Mouse (Mus musculus) thymus, adult 2 months (tissue): ENCODE measurements around the gene Ms4a12. TPM values are rescaled to one million over a fixed set of nuclear protein-coding genes. Genes with fewer than 3 reads are reported as not detected.

ENCODE experiments used
- DNase-seq: peaks from one replicate; pipeline ENCODE4 v3.0.0; 2021
- H3K27ac ChIP-seq: fragments of 200-500 bp; 2 replicates; pipeline ENCODE4 v1.5.1; 2012; ENCODE audit warnings: low read length, control low read depth; ENCODE audit not compliant: control insufficient read depth, insufficient read depth
- H3K27me3 ChIP-seq: fragments of 200-500 bp; 2 replicates; pipeline ENCODE4 v1.6.1; 2012; ENCODE audit warnings: mild to moderate bottlenecking, low read length, moderate library complexity, mixed read lengths; ENCODE audit not compliant: control insufficient read depth, insufficient read depth
- H3K36me3 ChIP-seq: fragments of 200-500 bp; 2 replicates; pipeline ENCODE4 v1.6.1; 2012; ENCODE audit warnings: mild to moderate bottlenecking, low read length, moderate library complexity; ENCODE audit not compliant: control insufficient read depth, insufficient read depth
- H3K4me1 ChIP-seq: fragments of 200-500 bp; replicated peaks from 2 replicates; pipeline ENCODE4 v1.6.1; 2012; ENCODE audit warnings: low read length; ENCODE audit not compliant: control insufficient read depth, insufficient read depth
- H3K4me3 ChIP-seq: fragments of 200-500 bp; 2 replicates; pipeline ENCODE4 v1.5.1; 2012; ENCODE audit warnings: mild to moderate bottlenecking, low read length, control low read depth, moderate library complexity; ENCODE audit not compliant: control insufficient read depth, insufficient read depth
- CTCF ChIP-seq: fragments of 200-500 bp; IDR thresholded peaks from 2 replicates; pipeline ENCODE4 v1.5.1; 2012; ENCODE audit warnings: mild to moderate bottlenecking, control low read depth, low read length, moderate library complexity, borderline replicate concordance; ENCODE audit not compliant: control insufficient read depth, poor library complexity, insufficient read depth; ENCODE audit errors: extremely low read depth
- POLR2A ChIP-seq: fragments of 200-500 bp; IDR thresholded peaks from 2 replicates; pipeline ENCODE4 v1.6.1; 2012; ENCODE audit warnings: mild to moderate bottlenecking, low read length, control low read depth, moderate library complexity; ENCODE audit not compliant: control insufficient read depth, poor library complexity, insufficient read depth; ENCODE audit errors: extremely low read depth
- WGBS: fragments of 180-500 bp; shearing (Covaris S2); methylation state at CpG from one replicate; pipeline ENCODE4 v1.1.7; 2018; 5-methylcytosine and 5-hydroxymethylcytosine counted together
- polyA plus RNA-seq: library from polyadenylated mRNA; depleted of rRNA; stranded (reverse); fragments of >200 nt; gene quantifications from 2 replicates; pipeline ENCODE4 v1.2.3, GENCODE M21; 2012

Gene Ms4a12
- polyA plus RNA-seq, 1 experiment, result not detected

GRCm38 (mm10) chr19:11261522-11261921 is 29.3 kb upstream of the Ms4a12 start:
- no peak for DNase-seq
- Histone ChIP-seq H3K36me3 (no peaks in the 10 kb centered on the region), H3K4me3 (no peak overlapping the region), H3K27ac (no peak overlapping the region), H3K4me1 (no peaks in the 10 kb centered on the region), H3K27me3 (no peaks in the 10 kb centered on the region)
- TF ChIP-seq CTCF, result no peak
- TF ChIP-seq POLR2A, result no peak
- 20% methylated on average over 2 of the region's 2 CpGs for WGBS

GRCm38 (mm10) chr19:11244230-11244629 is 12.0 kb upstream of the Ms4a12 start:
- H3K4me3 ChIP-seq, result no peak overlapping the region
- H3K27ac ChIP-seq, result no peak overlapping the region
- TF ChIP-seq POLR2A (no peak), CTCF (no peak)
- no peaks in the 10 kb centered on the region for H3K27me3 ChIP-seq
- H3K36me3 ChIP-seq, result no peaks in the 10 kb centered on the region
- H3K4me1 ChIP-seq, result no peaks in the 10 kb centered on the region
- DNase-seq, result no peak

GRCm38 (mm10) chr19:11242560-11242959 is 10.3 kb upstream of the Ms4a12 start:
- no peak overlapping the region for H3K27ac ChIP-seq

GRCm38 (mm10) chr19:11235820-11236219 is 3.6 kb upstream of the Ms4a12 start:
- DNase-seq, result no peak
- no peaks in the 10 kb centered on the region for H3K27me3 ChIP-seq
- no peaks in the 10 kb centered on the region for H3K4me1 ChIP-seq
- no peak overlapping the region for H3K27ac ChIP-seq
- no peaks in the 10 kb centered on the region for H3K36me3 ChIP-seq
- H3K4me3 ChIP-seq, result no peak overlapping the region
- no peak for TF ChIP-seq CTCF
- TF ChIP-seq POLR2A, result no peak

More at GRCm38 (mm10) chr19:11242560-11242959, 10.3 kb upstream of the Ms4a12 start:
- no peak for TF ChIP-seq CTCF
- no peak for TF ChIP-seq POLR2A
- DNase-seq, result no peak
- Histone ChIP-seq H3K27me3 (no peaks in the 10 kb centered on the region), H3K4me1 (no peaks in the 10 kb centered on the region), H3K36me3 (no peaks in the 10 kb centered on the region), H3K4me3 (no peak overlapping the region)
- WGBS, result 90% methylated on average over 5 of the region's 5 CpGs

- 83% methylated on average over 5 of the region's 5 CpGs for WGBS
- no peak for DNase-seq
- Histone ChIP-seq H3K4me3 (no peak overlapping the region), H3K27ac (no peak overlapping the region), H3K27me3 (no peaks in the 10 kb centered on the region), H3K36me3 (no peaks in the 10 kb centered on the region), H3K4me1 (no peaks in the 10 kb centered on the region)
- TF ChIP-seq CTCF (no peak), POLR2A (no peak)
Observed at GRCm38 (mm10) chr19:11234921-11235735, 2.9 kb upstream of the Ms4a12 start.

- TF ChIP-seq CTCF (no peak), POLR2A (no peak)
- no peaks in the 10 kb centered on the region for H3K36me3 ChIP-seq
- H3K4me1 ChIP-seq, result no peaks in the 10 kb centered on the region
- H3K4me3 ChIP-seq, result no peak overlapping the region
- DNase-seq, result no peak
- no peaks in the 10 kb centered on the region for H3K27me3 ChIP-seq
- H3K27ac ChIP-seq, result no peak overlapping the region
- WGBS, result 71% methylated on average over 5 of the region's 5 CpGs
Observed at GRCm38 (mm10) chr19:11234244-11234643, 2.0 kb upstream of the Ms4a12 start.

- Histone ChIP-seq H3K36me3 (no peaks in the 10 kb centered on the region), H3K4me1 (0 out of 2 replicates have a peak, but pooled peaks cover 2% of the 10 kb centered on the region), H3K4me3 (no peak within 1 kb of the TSS), H3K27ac (no peak within 1 kb of the TSS), H3K27me3 (no peaks in the 10 kb centered on the region)
- TF ChIP-seq CTCF (no peak), POLR2A (no peak)
- WGBS, result 91% methylated on average over 12 of the region's 12 CpGs
- no peak for DNase-seq
Observed at GRCm38 (mm10) chr19:11196546-11196945, 35.7 kb downstream of the Ms4a12 start, which contains the start of gene Ms4a13. Gene Ms4a13 (minus strand): TSS chr19:11196737.
